Mouse (Mus musculus) neural tube, embryonic 13.5 days (tissue): ENCODE results near the gene Ak1. TPM values are rescaled to one million over a fixed set of nuclear protein-coding genes. Genes with fewer than 3 reads are reported as not detected.

Source experiments
- ATAC-seq: fragments of 200-750 bp; cut with Nextera tagmentation; 2 replicates; pipeline ENCODE4 v1.8.0; 2017; ENCODE audit warnings: low read depth, mild to moderate bottlenecking, moderate TSS enrichment, moderate library complexity
- H3K27ac ChIP-seq: fragments of 300-500 bp; sonication (generic); replicated peaks from 2 replicates; pipeline ENCODE4 v1.5.1; 2015; ENCODE audit warnings: moderate library complexity, mild to moderate bottlenecking, inconsistent platforms
- H3K27me3 ChIP-seq: fragments of 300-500 bp; sonication (generic); 2 replicates; pipeline ENCODE4 v1.6.1; 2015; ENCODE audit warnings: mild to moderate bottlenecking, inconsistent platforms
- H3K36me3 ChIP-seq: fragments of 300-500 bp; sonication (generic); 2 replicates; pipeline ENCODE4 v1.6.1; 2015; ENCODE audit warnings: mild to moderate bottlenecking, inconsistent platforms
- H3K4me1 ChIP-seq: fragments of 300-500 bp; sonication (generic); replicated peaks from 2 replicates; pipeline ENCODE4 v1.6.1; 2015; ENCODE audit warnings: inconsistent platforms
- H3K4me2 ChIP-seq: fragments of 300-500 bp; sonication (generic); 2 replicates; pipeline ENCODE4 v1.6.1; 2015; ENCODE audit warnings: inconsistent platforms, mild to moderate bottlenecking, moderate library complexity
- H3K4me3 ChIP-seq: fragments of 300-500 bp; sonication (generic); 2 replicates; pipeline ENCODE4 v1.5.1; 2015; ENCODE audit warnings: mild to moderate bottlenecking, inconsistent platforms
- H3K9ac ChIP-seq: fragments of 300-500 bp; sonication (generic); 2 replicates; pipeline ENCODE4 v1.6.1; 2015; ENCODE audit warnings: moderate library complexity, mild to moderate bottlenecking, inconsistent platforms
- H3K9me3 ChIP-seq: fragments of 300-500 bp; sonication (generic); 2 replicates; pipeline ENCODE4 v1.6.1; 2016; ENCODE audit warnings: inconsistent platforms
- WGBS: fragments of 180-500 bp; shearing (Covaris S2); methylation state at CpG from one replicate; pipeline ENCODE4 v1.1.7; 2015; 5-methylcytosine and 5-hydroxymethylcytosine counted together
- polyA plus RNA-seq: library from polyadenylated mRNA; unstranded; fragments of >200 nt; fragmentation: Nextera tagmentation; extraction: Ambion mirVana; gene quantifications from 2 replicates; pipeline ENCODE4 v1.2.1, GENCODE M21; 2015

Ak1 gene
- polyA plus RNA-seq, 1 experiment from 2014 or later: 74.2 TPM

GRCm38 (mm10) chr2:32645647-32646046, 24.1 kb downstream of the Ak1 start:
- no peak overlapping the region for H3K4me3 ChIP-seq
- 62% methylated on average over 3 of the region's 3 CpGs for WGBS
- H3K9ac ChIP-seq: no peak overlapping the region
- peak overlapping the region; percentile 49; the same call in 1 of the 2 replicates for H3K27ac ChIP-seq
- H3K4me2 ChIP-seq: no peak overlapping the region
- no peaks in the 10 kb centered on the region for H3K36me3 ChIP-seq
- peaks cover 15% of the 10 kb centered on the region for H3K4me1 ChIP-seq
- no peak for ATAC-seq
- no peaks in the 10 kb centered on the region for H3K27me3 ChIP-seq
- no peaks in the 10 kb centered on the region for H3K9me3 ChIP-seq

- peak within 1 kb of the TSS; percentile 30 for H3K4me2 ChIP-seq
- H3K4me3 ChIP-seq: peak within 1 kb of the TSS; percentile 29
- peak within 1 kb of the TSS; percentile 49 for H3K27ac ChIP-seq
- 0 out of 2 replicates have a peak, but pooled peaks have one; percentile 8 for ATAC-seq
- no peaks in the 10 kb centered on the region for H3K9me3 ChIP-seq
- H3K9ac ChIP-seq: peak within 1 kb of the TSS; percentile 50; the same call in 1 of the 2 replicates
- H3K27me3 ChIP-seq: no peaks in the 10 kb centered on the region
- peaks cover 15% of the 10 kb centered on the region for H3K4me1 ChIP-seq
- 55% methylated on average over 31 of the region's 31 CpGs for WGBS
- no peaks in the 10 kb centered on the region for H3K36me3 ChIP-seq
Measured at GRCm38 (mm10) chr2:32646379-32647056, 25.0 kb downstream of the Ak1 start, which contains the start of gene Eng. Gene Eng, plus strand, starts transcription at chr2:32646595.

GRCm38 (mm10) chr2:32647366-32647765, 25.8 kb downstream of the Ak1 start:
- Histone ChIP-seq H3K36me3 (no peaks in the 10 kb centered on the region), H3K4me1 (peaks cover 15% of the 10 kb centered on the region), H3K27me3 (no peaks in the 10 kb centered on the region), H3K9me3 (no peaks in the 10 kb centered on the region), H3K27ac (no peak overlapping the region; the same call in 1 of the 2 replicates), H3K9ac (peak overlapping the region; percentile 50; the same call in 1 of the 2 replicates), H3K4me3 (peak overlapping the region; percentile 29), H3K4me2 (peak overlapping the region; percentile 30)
- no peak for ATAC-seq
- 83% methylated on average over 7 of the region's 7 CpGs for WGBS

- H3K4me3 ChIP-seq: no peak overlapping the region
- H3K27ac ChIP-seq: no peak overlapping the region
- H3K4me1 ChIP-seq: 0 out of 2 replicates have a peak, but pooled peaks cover 5% of the 10 kb centered on the region
- no peaks in the 10 kb centered on the region for H3K36me3 ChIP-seq
- no peaks in the 10 kb centered on the region for H3K27me3 ChIP-seq
- H3K4me2 ChIP-seq: no peak overlapping the region
- no peaks in the 10 kb centered on the region for H3K9me3 ChIP-seq
- no peak overlapping the region for H3K9ac ChIP-seq
- ATAC-seq: no peak
- 30% methylated on average over 7 of the region's 7 CpGs for WGBS
Measured at GRCm38 (mm10) chr2:32653764-32654163, 32.2 kb downstream of the Ak1 start.

DNA sequence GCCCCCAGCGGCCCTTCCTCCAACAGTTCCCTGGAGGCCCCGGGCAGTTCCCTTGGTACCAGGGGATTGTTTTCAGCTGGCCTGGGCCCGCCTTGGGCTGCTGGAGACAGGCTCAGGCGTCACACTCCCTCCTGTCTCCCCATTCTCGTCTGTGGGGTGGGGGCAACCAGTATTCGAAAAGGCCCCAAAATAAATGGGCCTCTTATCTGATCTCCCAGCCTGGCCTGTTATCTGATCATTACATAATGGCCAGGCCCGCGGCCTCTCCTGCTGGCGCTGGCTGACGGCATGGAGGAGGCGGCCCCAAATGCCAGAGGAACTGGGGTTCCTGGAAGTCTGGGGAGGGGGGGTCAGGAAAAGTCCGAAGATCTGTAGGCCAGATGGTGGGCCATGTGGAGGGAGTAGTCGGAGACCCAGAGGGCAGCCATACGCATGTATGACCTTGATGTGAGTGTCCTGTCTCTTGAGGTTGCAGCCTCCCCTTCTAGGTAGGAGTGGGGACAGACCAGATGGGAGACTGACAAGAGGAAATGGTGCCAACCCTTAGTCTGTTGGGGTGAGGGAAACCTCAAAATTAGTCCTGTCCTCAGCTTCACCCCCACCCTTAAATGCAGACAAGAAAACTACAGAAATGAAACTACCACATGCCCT, 33.3 kb downstream of the Ak1 start:
- H3K4me2 ChIP-seq: no peak overlapping the region
- no peaks in the 10 kb centered on the region for H3K36me3 ChIP-seq
- WGBS: 79% methylated on average over 14 of the region's 14 CpGs
- H3K9ac ChIP-seq: no peak overlapping the region
- peak overlapping the region; percentile 38; the same call in 1 of the 2 replicates for H3K27ac ChIP-seq
- no peak for ATAC-seq
- H3K4me3 ChIP-seq: no peak overlapping the region
- no peaks in the 10 kb centered on the region for H3K27me3 ChIP-seq
- no peaks in the 10 kb centered on the region for H3K9me3 ChIP-seq
- H3K4me1 ChIP-seq: 0 out of 2 replicates have a peak, but pooled peaks cover 5% of the 10 kb centered on the region

DNA sequence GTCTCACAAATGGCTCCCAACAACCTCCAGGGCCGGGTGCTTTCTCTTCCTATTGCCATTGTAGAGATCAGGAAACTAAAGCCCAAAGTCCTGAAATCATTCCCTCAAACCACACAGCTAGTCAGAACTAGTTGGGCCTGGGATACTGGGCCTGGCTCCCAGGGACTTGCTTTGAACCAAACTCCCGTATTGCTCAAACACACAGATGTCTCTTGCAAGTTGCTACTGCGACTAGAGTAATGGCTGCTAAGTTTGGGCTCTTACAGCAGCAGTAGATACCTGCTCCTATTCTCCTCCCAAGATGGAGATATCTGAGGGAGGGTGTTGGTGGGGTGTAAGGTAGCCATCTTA, 33.8 kb downstream of the Ak1 start:
- WGBS: 89% methylated on average over 3 of the region's 3 CpGs
- Histone ChIP-seq H3K4me1 (0 out of 2 replicates have a peak, but pooled peaks cover 5% of the 10 kb centered on the region), H3K27ac (0 out of 2 replicates have a peak overlapping the region, but pooled peaks have one; percentile 38), H3K36me3 (no peaks in the 10 kb centered on the region), H3K9ac (no peak overlapping the region), H3K4me3 (no peak overlapping the region), H3K9me3 (no peaks in the 10 kb centered on the region), H3K27me3 (no peaks in the 10 kb centered on the region), H3K4me2 (no peak overlapping the region)
- ATAC-seq: no peak

DNA sequence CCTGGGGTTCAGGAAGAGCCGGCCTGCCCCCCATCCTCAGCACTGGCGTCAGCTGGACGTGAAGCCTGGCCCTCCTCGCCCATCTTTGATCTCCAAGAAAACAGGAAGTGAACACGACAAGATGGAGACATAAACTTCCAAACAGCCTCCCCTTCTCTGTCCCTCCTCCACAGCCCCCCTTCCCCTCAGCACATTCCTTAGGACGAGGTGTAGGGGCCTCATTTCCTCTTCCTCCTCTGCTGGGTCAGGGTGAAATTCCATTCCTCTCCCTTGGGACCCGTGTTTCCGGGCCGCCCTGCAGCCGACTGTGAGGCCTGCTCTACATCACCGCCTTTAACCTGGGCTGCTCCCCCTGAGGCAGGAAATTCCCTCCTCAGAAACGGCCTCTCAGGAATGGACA, 34.3 kb downstream of the Ak1 start:
- H3K36me3 ChIP-seq: no peaks in the 10 kb centered on the region
- H3K4me3 ChIP-seq: no peak overlapping the region
- H3K4me2 ChIP-seq: no peak overlapping the region
- no peaks in the 10 kb centered on the region for H3K9me3 ChIP-seq
- no peak for ATAC-seq
- no peaks in the 10 kb centered on the region for H3K27me3 ChIP-seq
- 0 out of 2 replicates have a peak, but pooled peaks cover 5% of the 10 kb centered on the region for H3K4me1 ChIP-seq
- H3K27ac ChIP-seq: no peak overlapping the region
- no peak overlapping the region for H3K9ac ChIP-seq
- WGBS: 67% methylated on average over 12 of the region's 12 CpGs

GRCm38 (mm10) chr2:32658873-32659272, 37.3 kb downstream of the Ak1 start:
- no peak for ATAC-seq
- H3K9ac ChIP-seq: no peak overlapping the region
- H3K36me3 ChIP-seq: no peaks in the 10 kb centered on the region
- H3K9me3 ChIP-seq: no peaks in the 10 kb centered on the region
- H3K4me3 ChIP-seq: no peak overlapping the region
- no peaks in the 10 kb centered on the region for H3K27me3 ChIP-seq
- no peak overlapping the region for H3K27ac ChIP-seq
- 86% methylated on average over 2 of the region's 2 CpGs for WGBS
- H3K4me2 ChIP-seq: no peak overlapping the region
- H3K4me1 ChIP-seq: 0 out of 2 replicates have a peak, but pooled peaks cover 5% of the 10 kb centered on the region

DNA sequence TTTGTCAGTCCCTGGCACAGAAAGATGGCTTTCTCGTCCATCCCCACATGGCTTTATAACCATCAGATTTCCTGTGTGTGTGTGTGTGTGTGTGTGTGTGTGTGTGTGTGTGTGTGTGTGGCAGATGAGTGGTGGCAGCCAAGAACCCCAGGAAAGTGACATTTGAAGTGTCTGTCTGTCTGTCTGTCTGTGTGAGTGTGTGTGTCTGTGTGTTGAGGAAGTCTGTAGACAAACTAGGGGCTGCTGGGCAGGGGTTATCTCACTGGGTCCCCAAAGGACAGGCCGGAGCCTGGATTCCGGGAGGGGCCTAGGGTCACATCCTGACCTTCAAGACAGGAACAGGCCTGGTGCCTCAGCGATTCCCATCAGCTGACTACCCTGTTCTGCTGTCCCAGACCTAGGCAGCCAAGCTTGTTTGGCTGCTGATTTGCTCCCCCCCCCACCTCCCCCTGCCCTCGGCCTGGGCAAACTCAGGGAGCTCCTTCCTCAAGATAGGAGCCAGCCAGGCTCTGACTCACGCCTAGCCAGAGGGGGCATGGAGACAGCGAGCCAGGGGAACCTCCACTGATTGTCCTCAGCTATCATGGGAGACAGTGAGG, 40.0 kb downstream of the Ak1 start:
- H3K4me1 ChIP-seq: peaks cover 4% of the 10 kb centered on the region; the same call in 1 of the 2 replicates
- no peak overlapping the region for H3K4me2 ChIP-seq
- no peaks in the 10 kb centered on the region for H3K36me3 ChIP-seq
- H3K9ac ChIP-seq: no peak overlapping the region
- no peaks in the 10 kb centered on the region for H3K9me3 ChIP-seq
- no peak overlapping the region for H3K27ac ChIP-seq
- H3K27me3 ChIP-seq: no peaks in the 10 kb centered on the region
- ATAC-seq: no peak
- no peak overlapping the region for H3K4me3 ChIP-seq
- WGBS: 71% methylated on average over 7 of the region's 7 CpGs

DNA sequence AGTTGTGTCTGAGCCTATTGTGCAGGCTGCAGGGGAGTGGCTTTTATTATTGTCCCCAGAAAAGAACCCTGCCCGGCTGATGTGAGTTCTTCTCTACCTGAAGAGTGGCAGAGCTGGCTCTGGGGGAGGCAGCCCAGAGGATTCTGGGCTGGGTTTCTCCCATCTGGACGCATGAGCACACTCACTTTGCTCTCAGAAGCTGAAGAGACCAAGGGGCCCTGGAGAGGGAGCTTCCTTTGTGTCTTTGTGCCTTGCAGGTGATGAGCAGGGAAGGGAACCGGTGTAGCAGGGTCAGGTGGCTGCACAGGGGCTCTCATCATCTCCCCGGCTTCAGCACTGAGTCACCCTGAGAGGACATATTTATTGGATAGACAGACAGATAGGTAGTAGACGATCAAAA, 40.7 kb downstream of the Ak1 start:
- Histone ChIP-seq H3K36me3 (no peaks in the 10 kb centered on the region), H3K4me3 (no peak overlapping the region), H3K4me2 (no peak overlapping the region), H3K4me1 (peaks cover 4% of the 10 kb centered on the region; the same call in 1 of the 2 replicates), H3K27ac (no peak overlapping the region), H3K9me3 (no peaks in the 10 kb centered on the region), H3K9ac (no peak overlapping the region), H3K27me3 (no peaks in the 10 kb centered on the region)
- WGBS: 56% methylated on average over 5 of the region's 5 CpGs
- ATAC-seq: no peak

GRCm38 (mm10) chr2:32665345-32665744, 43.8 kb downstream of the Ak1 start:
- Histone ChIP-seq H3K9ac (0 out of 2 replicates have a peak overlapping the region, but pooled peaks have one; percentile 12), H3K36me3 (no peaks in the 10 kb centered on the region), H3K27me3 (no peaks in the 10 kb centered on the region), H3K4me1 (peaks cover 12% of the 10 kb centered on the region), H3K4me3 (no peak overlapping the region), H3K9me3 (no peaks in the 10 kb centered on the region), H3K4me2 (no peak overlapping the region), H3K27ac (no peak overlapping the region)
- ATAC-seq: 0 out of 2 replicates have a peak, but pooled peaks have one; percentile 8
- WGBS: 67% methylated on average over 8 of the region's 8 CpGs

DNA sequence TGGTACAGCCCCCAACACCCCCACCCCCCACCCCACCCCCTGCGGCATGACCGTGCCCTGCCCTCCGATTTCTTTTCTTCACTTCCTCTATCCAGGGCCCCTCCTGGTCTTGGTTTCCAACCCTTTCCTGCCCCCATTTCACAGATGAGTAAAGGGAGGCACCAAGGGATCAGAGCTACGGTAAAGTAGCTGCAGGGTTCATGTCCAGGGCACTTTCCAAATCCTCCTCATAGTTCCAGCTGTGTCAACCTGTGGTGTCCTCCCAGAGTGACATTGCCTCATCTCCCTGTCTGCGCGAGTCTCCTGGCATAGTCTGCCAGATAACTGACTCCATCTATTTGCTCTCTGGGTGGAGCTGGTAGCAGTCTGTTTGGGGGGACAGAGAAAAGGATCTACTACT, 44.3 kb downstream of the Ak1 start:
- WGBS: 81% methylated on average over 6 of the region's 6 CpGs
- Histone ChIP-seq H3K4me2 (no peak overlapping the region), H3K27ac (no peak overlapping the region), H3K4me3 (no peak overlapping the region), H3K27me3 (no peaks in the 10 kb centered on the region), H3K9ac (no peak overlapping the region), H3K9me3 (no peaks in the 10 kb centered on the region), H3K4me1 (peaks cover 12% of the 10 kb centered on the region), H3K36me3 (no peaks in the 10 kb centered on the region)
- ATAC-seq: no peak
